In genomic region chr6:87812656-87813055, GRCm38 (mm10) we compare ENCODE assay signal across 9 mouse cellular contexts. TPM values are rescaled to one million over a fixed set of nuclear protein-coding genes. Genes with fewer than 3 reads are reported as not detected.
A peak's percentile ranks its signal among the peaks of the same experiment; 100 is the strongest.
DNase-seq lines count a peak whose midpoint lies in the region; ATAC-seq and TF ChIP-seq lines count a peak whose summit lies in the region.
"Had no signal": no experiment of that assay in that cellular context is flagged by ENCODE, and none has a peak within 500 bp of the region (broad histone marks: within the 10 kb centered on the region; RNA-seq: fewer than 3 reads in every experiment).

No protein-coding gene starts in this region.

- H3K4me3 ChIP-seq in left cerebral cortex, adult 2 months = no peak overlapping the region
- no peak overlapping the region for H3K4me3 ChIP-seq in embryonic facial prominence, embryonic 15.5 days (replicated peaks)
- peak overlapping the region; percentile 84; the same call in 1 of the 2 replicates for H3K4me3 ChIP-seq in intestine, embryonic 14.5 days (ENCODE audit: low read depth, low read length)
- H3K4me3 ChIP-seq in neural tube, embryonic 13.5 days = no peak overlapping the region

- 52% methylated on average over 1 of the region's 1 CpGs for WGBS in embryonic facial prominence, embryonic 15.5 days
- WGBS in intestine, embryonic 14.5 days = 85% methylated on average over 1 of the region's 1 CpGs
- WGBS in neural tube, embryonic 13.5 days = 84% methylated on average over 1 of the region's 1 CpGs

- H3K27ac ChIP-seq in left cerebral cortex, adult 2 months = peak overlapping the region; percentile 72
- H3K27ac ChIP-seq in embryonic facial prominence, embryonic 15.5 days (replicated peaks) = peak overlapping the region; percentile 81
- H3K27ac ChIP-seq in intestine, embryonic 14.5 days (ENCODE audit: low read depth) = no peak overlapping the region
- H3K27ac ChIP-seq in neural tube, embryonic 13.5 days (replicated peaks) = no peak overlapping the region

- no peaks in the 10 kb centered on the region for H3K27me3 ChIP-seq in embryonic facial prominence, embryonic 15.5 days
- H3K27me3 ChIP-seq in intestine, embryonic 14.5 days (replicated peaks; ENCODE audit: control insufficient read depth, insufficient read depth, low read length) = no peaks in the 10 kb centered on the region
- H3K27me3 ChIP-seq in neural tube, embryonic 13.5 days = no peaks in the 10 kb centered on the region

- intact Hi-C loops in left cerebral cortex, adult 2 months (cut with DNase I) = loop anchor here (1.0 kb wide), 1 partner anchor 26 kb away; the partner anchor contains the start of gene Isy1
- intact Hi-C loops in left cerebral cortex, postnatal 25 days (cut with DNase I) = no loop called here

- no peak for DNase-seq in left cerebral cortex, adult 2 months (ENCODE audit: extremely low spot score in 1 of 2, low spot score in 2 of 2)
- DNase-seq in left cerebral cortex, postnatal 25 days (ENCODE audit: low spot score in 2 of 2) = no peak
- DNase-seq in intestine, embryonic 14.5 days (ENCODE audit: low spot score) = no peak
- DNase-seq in adrenal gland, adult (ENCODE audit: inconsistent age in 2 of 2, low spot score in 1 of 2) = no peak
- DNase-seq in kidney, adult 18-20 months = no peak
- DNase-seq: cerebellum, adult 8-10 months; thymus, adult 18-20 months had no signal

- no peak overlapping the region for H3K9ac ChIP-seq in embryonic facial prominence, embryonic 15.5 days
- no peak overlapping the region for H3K9ac ChIP-seq in intestine, embryonic 14.5 days (ENCODE audit: low read length)
- H3K9ac ChIP-seq in neural tube, embryonic 13.5 days = no peak overlapping the region

- H3K4me2 ChIP-seq in embryonic facial prominence, embryonic 15.5 days (replicated peaks) = no peak overlapping the region
- peak overlapping the region; percentile 90 for H3K4me2 ChIP-seq in intestine, embryonic 14.5 days (ENCODE audit: low read length)
- peak overlapping the region; percentile 94 for H3K4me2 ChIP-seq in neural tube, embryonic 13.5 days

- no peak for TF ChIP-seq CTCF in left cerebral cortex, adult 2 months (IDR thresholded peaks at IDR 0.05)

- H3K4me1 ChIP-seq in embryonic facial prominence, embryonic 15.5 days = peaks cover 23% of the 10 kb centered on the region
- H3K4me1 ChIP-seq in intestine, embryonic 14.5 days (replicated peaks; ENCODE audit: control insufficient read depth, insufficient read depth, low read length) = peaks cover 10% of the 10 kb centered on the region
- peaks cover 25% of the 10 kb centered on the region for H3K4me1 ChIP-seq in neural tube, embryonic 13.5 days (replicated peaks)

- no peak for ATAC-seq in embryonic facial prominence, embryonic 15.5 days (ENCODE audit: insufficient number of reproducible peaks, low FRiP score, low TSS enrichment, low read depth)
- ATAC-seq in intestine, embryonic 14.5 days (replicated peaks; ENCODE audit: low FRiP score, low TSS enrichment, low read depth) = no peak
- ATAC-seq in neural tube, embryonic 13.5 days (ENCODE audit: low read depth) = no peak

- H3K36me3 ChIP-seq in embryonic facial prominence, embryonic 15.5 days = peaks cover 37% of the 10 kb centered on the region
- peaks cover 27% of the 10 kb centered on the region for H3K36me3 ChIP-seq in intestine, embryonic 14.5 days (ENCODE audit: control insufficient read depth, insufficient read depth, low read length)
- peaks cover 48% of the 10 kb centered on the region for H3K36me3 ChIP-seq in neural tube, embryonic 13.5 days

- no peaks in the 10 kb centered on the region for H3K9me3 ChIP-seq in embryonic facial prominence, embryonic 15.5 days (replicated peaks)
- H3K9me3 ChIP-seq in intestine, embryonic 14.5 days (ENCODE audit: control insufficient read depth, low read length) = no peaks in the 10 kb centered on the region
- H3K9me3 ChIP-seq in neural tube, embryonic 13.5 days = no peaks in the 10 kb centered on the region

RNA-seq across cellular contexts. Expression of gene Rab43, which starts 0.7 kb away (rescaled TPM):
- total RNA-seq in left cerebral cortex, adult 2 months (2021) = 10 to 100 TPM; 14.4 to 14.7 TPM
- 10 to 100 TPM; 18.6 to 19.8 TPM for total RNA-seq in left cerebral cortex, postnatal 25 days (2021)
- polyA plus RNA-seq in embryonic facial prominence, embryonic 15.5 days (2015; fragmentation: Nextera tagmentation; extraction: Ambion mirVana) = 11.5 and 18.0 TPM in 2 replicates
- polyA plus RNA-seq in intestine, embryonic 14.5 days (2014; fragmentation: Nextera tagmentation; extraction: Ambion mirVana) = 9.8 and 11.7 TPM in 2 replicates
- polyA plus RNA-seq in neural tube, embryonic 13.5 days (2015; fragmentation: Nextera tagmentation; extraction: Ambion mirVana) = 8.8 and 9.2 TPM in 2 replicates

RNA-seq across cellular contexts. Expression of gene Gm45140, which starts 22.9 kb away (rescaled TPM):
- 1 to 10 TPM; 2.7 to 3.5 TPM for total RNA-seq in left cerebral cortex, adult 2 months (2021)
- total RNA-seq in left cerebral cortex, postnatal 25 days (2021) = 1 to 10 TPM; 1.4 to 1.9 TPM
- 3.4 and 5.9 TPM in 2 replicates for polyA plus RNA-seq in embryonic facial prominence, embryonic 15.5 days (2015; fragmentation: Nextera tagmentation; extraction: Ambion mirVana)
- 2.6 and 3.7 TPM in 2 replicates for polyA plus RNA-seq in intestine, embryonic 14.5 days (2014; fragmentation: Nextera tagmentation; extraction: Ambion mirVana)
- 3.0 and 4.5 TPM in 2 replicates for polyA plus RNA-seq in neural tube, embryonic 13.5 days (2015; fragmentation: Nextera tagmentation; extraction: Ambion mirVana)

RNA-seq across cellular contexts. Expression of gene Isy1, which starts 25.9 kb away (rescaled TPM):
- 10 to 100 TPM; 35.8 to 40.6 TPM for total RNA-seq in left cerebral cortex, adult 2 months (2021)
- total RNA-seq in left cerebral cortex, postnatal 25 days (2021) = 10 to 100 TPM; 27.6 to 31.2 TPM
- polyA plus RNA-seq in embryonic facial prominence, embryonic 15.5 days (2015; fragmentation: Nextera tagmentation; extraction: Ambion mirVana) = 45.8 and 48.7 TPM in 2 replicates
- polyA plus RNA-seq in intestine, embryonic 14.5 days (2014; fragmentation: Nextera tagmentation; extraction: Ambion mirVana) = 51.0 and 52.3 TPM in 2 replicates
- polyA plus RNA-seq in neural tube, embryonic 13.5 days (2015; fragmentation: Nextera tagmentation; extraction: Ambion mirVana) = 28.9 and 31.0 TPM in 2 replicates

RNA-seq across cellular contexts. Expression of gene Gp9, which starts 34.8 kb away (rescaled TPM):
- 1 to 10 TPM in 1 of 2 experiments, under 1 TPM in 1; 0.54 to 1.4 TPM for total RNA-seq in left cerebral cortex, adult 2 months (2021)
- 1 to 10 TPM in 1 of 2 experiments, under 1 TPM in 1; 0.92 to 1.1 TPM for total RNA-seq in left cerebral cortex, postnatal 25 days (2021)
- polyA plus RNA-seq in embryonic facial prominence, embryonic 15.5 days (2015; fragmentation: Nextera tagmentation; extraction: Ambion mirVana) = 0.83 and 0.97 TPM in 2 replicates
- polyA plus RNA-seq in intestine, embryonic 14.5 days (2014; fragmentation: Nextera tagmentation; extraction: Ambion mirVana) = 1.1 and 3.3 TPM in 2 replicates
- polyA plus RNA-seq in neural tube, embryonic 13.5 days (2015; fragmentation: Nextera tagmentation; extraction: Ambion mirVana) = 0.94 and 1.1 TPM in 2 replicates

RNA-seq across cellular contexts. Expression of gene Cnbp, which starts 38.2 kb away (rescaled TPM):
- total RNA-seq in left cerebral cortex, adult 2 months (2021) = 100 to 1,000 TPM; 255 to 275 TPM
- total RNA-seq in left cerebral cortex, postnatal 25 days (2021) = 100 to 1,000 TPM; 250 to 258 TPM
- 999 and 1,010 TPM in 2 replicates for polyA plus RNA-seq in embryonic facial prominence, embryonic 15.5 days (2015; fragmentation: Nextera tagmentation; extraction: Ambion mirVana)
- polyA plus RNA-seq in intestine, embryonic 14.5 days (2014; fragmentation: Nextera tagmentation; extraction: Ambion mirVana) = 1,199 and 1,261 TPM in 2 replicates
- polyA plus RNA-seq in neural tube, embryonic 13.5 days (2015; fragmentation: Nextera tagmentation; extraction: Ambion mirVana) = 571 and 620 TPM in 2 replicates

Comparison
In these comparisons a context has a peak if more than half of its experiments do, and no peak if none do; other contexts are left out.
1. H3K27ac ChIP-seq: peak in left cerebral cortex, adult 2 months (single experiment) and embryonic facial prominence, embryonic 15.5 days (single experiment); none in intestine, embryonic 14.5 days (single experiment) and neural tube, embryonic 13.5 days (single experiment).